Mouse (Mus musculus) cerebellum, postnatal 14 days (tissue): ENCODE measurements around the gene Erfe.

Experiments
- DNase-seq, 2 experiments: peaks; one replicate each; pipeline ENCODE4 v3.0.0; 2021; ENCODE audit warnings: mixed read lengths in 2 of 2

Gene Erfe

GRCm38 (mm10) chr1:91366215-91367108 lies at the start of gene Erfe:
TSS of gene Erfe (plus strand) at chr1:91366430.
- peak; percentile 53 to 75 for DNase-seq

DNA sequence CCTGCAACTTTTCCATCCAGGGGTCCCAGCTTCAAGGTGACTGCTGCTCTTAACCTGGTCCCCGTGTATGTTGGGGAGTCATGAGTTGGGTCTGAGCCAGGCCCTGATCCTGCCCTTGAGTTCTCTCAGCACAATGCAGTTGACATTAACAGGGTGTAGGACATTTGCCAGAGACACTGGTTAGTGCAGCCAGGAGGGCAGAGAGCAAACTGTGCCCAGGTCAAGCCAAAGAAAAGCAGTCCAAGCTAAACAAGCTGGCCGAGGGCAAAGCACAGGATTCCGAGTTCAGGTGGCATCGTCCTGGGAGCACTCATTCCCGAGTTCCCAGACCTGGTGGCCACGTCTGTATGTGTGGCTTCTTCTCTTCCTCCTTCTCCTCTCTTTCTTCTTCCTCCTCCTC lies 48.6 kb upstream of the Erfe start:
- no peak for DNase-seq

DNA sequence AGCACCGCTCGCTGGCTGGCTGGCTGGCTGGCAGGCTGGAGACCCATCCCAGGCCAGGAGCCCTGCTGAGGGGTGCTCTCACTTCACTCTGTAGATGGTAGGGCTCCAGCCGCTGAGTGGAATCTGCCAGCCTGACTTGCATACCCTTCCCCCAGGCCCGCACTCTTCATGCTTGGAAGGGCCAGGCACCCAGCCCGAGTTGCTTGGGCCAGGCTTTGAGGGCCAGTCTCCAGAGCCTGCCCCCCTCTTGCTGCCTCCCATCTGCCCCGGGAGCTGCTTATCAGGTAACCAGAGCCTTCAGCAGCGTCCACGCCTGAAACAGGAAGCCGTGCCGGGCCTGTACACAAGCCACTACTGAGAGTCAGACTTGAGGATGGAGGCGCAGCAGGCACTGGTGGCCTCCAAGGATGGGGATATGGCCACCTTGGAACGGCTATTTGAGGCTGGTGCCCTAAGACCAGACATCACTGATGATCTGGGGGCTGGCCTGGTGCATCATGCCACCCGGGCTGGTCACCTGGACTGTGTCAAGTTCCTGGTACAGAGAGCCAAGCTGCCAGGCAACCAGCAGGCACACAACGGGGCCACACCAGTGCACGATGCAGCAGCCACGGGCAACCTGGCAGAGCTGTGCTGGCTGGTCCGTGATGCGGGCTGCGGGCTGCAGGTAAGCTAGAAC lies 44.3 kb upstream of the Erfe start, which contains the start of gene Espnl:
Gene Espnl (plus strand): TSS at position 316 of the 679 bp plus-strand sequence.
- DNase-seq: peak; percentile 53 to 56

DNA sequence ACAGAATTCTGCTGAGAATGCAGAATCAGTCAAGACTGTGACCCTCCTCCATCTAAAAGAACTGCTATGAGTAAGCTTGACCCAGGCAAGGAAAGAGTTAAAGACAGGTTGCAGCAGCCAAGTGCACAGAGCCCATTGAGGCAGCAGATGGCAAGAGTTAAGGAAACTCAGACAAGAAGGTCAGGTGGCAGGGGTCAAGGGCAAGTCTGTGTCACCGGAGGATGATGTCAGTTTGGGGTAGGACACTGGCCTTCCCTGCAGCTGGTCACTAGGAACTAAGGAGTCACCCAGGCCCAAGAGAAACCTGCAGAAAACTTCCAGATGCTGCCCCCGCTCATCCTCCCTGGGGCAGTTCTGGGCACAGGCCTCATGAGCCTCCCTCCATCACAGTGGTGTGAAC lies 41.6 kb upstream of the Erfe start:
- DNase-seq: no peak

DNA sequence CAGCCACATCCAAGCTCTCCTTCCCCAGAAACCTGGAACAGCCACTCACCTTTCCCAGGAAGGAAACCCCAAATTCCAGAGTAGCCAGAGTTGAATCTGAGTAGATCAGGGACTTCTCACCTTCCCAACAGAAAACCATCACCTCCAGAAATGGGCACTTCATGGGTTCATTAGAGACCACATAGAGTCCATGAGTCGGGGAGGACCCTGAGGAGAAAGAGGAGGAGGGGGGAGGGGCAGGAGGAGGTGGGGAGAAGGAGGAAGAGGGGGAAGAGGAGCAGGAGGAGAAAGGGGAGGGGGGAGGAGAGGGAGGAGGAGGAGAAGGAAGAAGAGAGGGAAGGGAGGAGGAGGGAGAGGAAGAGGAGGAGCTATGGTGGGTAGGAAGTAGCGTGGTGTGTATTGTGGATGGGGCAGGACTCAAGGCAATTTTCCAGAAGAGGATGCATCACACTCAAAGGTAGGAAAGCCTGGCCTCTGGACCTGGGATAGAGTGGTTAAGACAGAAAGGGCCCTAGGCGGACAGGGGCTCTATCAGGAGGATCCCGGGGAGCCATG lies 40.7 kb upstream of the Erfe start:
- DNase-seq: no peak

DNA sequence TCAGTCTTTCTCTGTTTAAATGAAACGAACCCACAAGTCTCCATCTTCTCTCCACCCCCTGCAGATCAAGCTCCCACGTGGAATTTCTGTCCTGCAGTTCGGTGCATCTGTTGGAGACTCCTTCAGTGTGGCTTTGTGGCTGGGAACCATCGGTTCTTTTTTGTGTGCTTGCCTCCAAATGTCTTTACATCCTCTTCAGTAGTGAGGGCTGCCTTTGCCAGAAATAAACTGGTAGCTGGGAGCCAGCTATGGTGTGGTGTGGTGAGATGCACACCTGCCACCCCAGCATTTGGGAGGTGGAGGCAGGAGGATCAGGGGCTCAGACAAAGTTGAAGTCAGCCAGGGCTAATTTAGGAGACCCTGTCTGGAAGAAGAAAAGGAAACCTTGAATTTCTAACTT lies 34.1 kb upstream of the Erfe start:
- DNase-seq: no peak

DNA sequence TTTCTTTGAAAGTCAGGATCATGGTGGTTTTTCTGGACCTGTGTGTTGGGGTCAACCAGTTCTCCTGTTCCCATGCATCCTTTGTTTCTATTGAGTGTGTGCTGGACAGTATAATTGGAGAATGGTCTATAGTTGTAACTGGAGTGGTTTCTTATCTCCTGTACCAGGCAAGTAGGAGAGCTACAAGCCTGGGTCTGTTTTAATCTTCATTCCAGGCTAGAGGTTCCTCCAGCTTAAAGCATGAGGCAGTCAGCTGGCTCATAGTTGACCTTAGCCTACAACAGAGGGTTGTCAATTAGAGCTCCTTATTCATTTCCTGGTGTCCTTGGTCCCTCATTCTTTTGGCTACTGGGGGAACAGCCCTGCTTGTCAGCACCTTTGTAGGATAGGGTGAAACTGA lies 32.6 kb upstream of the Erfe start:
- no peak for DNase-seq

DNA sequence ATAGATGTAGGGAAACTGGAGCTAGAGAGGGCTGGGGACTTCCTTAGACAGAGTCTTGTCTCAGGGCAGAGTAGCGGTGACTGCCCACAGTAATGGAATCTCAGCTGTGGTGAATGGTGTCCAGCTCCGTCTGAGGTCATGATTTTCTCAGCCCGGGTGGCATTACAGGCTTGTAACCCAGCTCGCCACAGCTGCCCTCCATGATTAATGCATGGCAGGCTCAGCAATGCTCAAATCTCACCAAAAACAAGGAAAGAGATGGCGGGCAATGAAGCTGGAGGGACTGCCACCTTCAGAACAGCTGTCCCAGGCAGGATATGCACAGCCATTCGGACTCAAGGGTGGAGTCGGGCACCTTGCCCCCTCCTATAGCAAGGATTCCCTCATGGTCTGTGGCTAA lies 28.9 kb upstream of the Erfe start:
- DNase-seq: no peak

GRCm38 (mm10) chr1:91344001-91344400 lies 22.2 kb upstream of the Erfe start:
- peak; percentile 26 to 54 for DNase-seq

DNA sequence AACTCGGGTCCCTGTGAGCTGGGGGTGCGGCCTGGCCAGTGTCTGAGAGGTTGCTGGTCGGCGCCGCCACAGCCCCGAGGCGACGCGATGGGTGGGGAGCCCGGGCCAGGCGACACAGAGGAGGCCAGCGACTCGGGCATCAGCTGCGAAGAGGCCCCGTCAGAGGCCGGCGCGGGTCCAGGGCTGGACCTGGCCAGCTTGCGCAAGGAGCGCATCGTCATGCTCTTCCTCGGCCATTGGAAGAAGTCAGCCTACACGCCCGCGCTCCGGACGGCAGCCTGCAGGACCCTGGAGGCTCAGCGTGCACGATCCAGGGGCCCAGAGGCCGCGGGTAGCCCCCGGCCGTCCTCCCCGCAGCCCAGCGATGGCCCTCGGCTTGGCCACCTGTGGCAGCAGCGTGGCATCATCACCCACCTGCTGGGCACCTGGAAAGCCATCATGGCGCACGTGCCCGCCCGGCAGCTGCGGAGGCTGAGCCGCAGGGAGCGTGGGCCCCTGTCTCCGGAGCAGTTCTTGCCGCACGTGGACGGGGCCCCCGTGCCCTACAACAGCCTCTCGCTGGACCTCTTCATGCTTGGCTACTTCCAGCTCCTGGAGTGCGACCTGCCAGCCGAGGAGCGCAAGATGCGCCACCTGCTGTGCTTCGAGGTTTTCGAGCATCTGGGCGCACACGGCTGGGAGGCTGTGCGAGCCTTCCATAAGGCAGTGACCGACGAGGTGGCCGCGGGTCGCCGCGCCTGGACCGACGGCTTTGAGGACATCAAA lies 21.1 kb upstream of the Erfe start:
- peak; percentile 52 to 54 for DNase-seq

DNA sequence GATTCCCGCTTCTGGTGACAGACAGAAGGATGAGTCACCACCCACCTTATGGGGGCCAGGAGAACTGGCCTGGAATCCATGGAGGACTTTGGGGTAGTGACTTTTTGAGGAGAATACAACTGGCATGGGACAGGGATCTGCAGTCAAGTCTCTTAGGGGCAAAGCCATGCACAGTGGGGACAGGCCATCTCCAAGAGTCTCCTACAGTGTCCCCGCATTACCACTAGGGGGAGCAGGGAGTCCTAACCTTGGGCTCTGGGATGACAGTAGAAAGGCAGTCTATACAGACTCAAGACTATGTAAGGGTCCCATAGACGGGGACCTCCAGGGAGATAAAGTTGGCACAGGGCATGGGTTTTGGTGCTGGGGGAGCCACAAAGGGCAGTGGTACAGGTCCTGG lies 19.3 kb upstream of the Erfe start:
- DNase-seq: peak; percentile 79 to 81

GRCm38 (mm10) chr1:91350841-91351240 lies 15.4 kb upstream of the Erfe start, which contains the start of gene Klhl30:
TSS of gene Klhl30 (plus strand) at chr1:91351016.
- no peak for DNase-seq

GRCm38 (mm10) chr1:91351249-91351648 lies 15.0 kb upstream of the Erfe start:
- no peak for DNase-seq

GRCm38 (mm10) chr1:91352277-91352676 lies 14.0 kb upstream of the Erfe start:
- no peak for DNase-seq

- no peak for DNase-seq
Observed at GRCm38 (mm10) chr1:91356105-91356504, 10.1 kb upstream of the Erfe start.

GRCm38 (mm10) chr1:91362113-91362512 lies 4.1 kb upstream of the Erfe start:
- no peak for DNase-seq

GRCm38 (mm10) chr1:91364822-91365644 lies 1.2 kb upstream of the Erfe start:
- no peak for DNase-seq

DNA sequence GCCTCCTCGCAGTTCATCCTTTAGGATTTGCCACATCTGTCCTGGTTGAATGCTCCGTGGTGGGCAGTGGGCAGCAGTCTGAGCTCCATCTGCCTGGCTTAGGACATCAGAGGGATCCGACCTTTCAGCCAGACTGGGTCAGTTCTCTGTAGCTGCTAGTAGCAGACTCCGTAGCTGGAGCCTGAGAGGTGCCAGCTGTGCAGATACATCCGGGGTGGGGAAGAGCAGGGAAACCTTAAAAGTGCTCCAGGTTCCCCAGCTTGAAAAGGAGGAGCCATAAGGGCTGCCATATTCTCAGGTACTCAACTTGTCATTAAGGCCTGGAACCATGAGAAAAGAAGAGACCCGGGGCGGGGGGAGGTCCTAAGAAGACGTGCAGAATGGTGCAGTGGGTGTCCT lies 415 bp upstream of the Erfe start:
- DNase-seq: no peak

DNA sequence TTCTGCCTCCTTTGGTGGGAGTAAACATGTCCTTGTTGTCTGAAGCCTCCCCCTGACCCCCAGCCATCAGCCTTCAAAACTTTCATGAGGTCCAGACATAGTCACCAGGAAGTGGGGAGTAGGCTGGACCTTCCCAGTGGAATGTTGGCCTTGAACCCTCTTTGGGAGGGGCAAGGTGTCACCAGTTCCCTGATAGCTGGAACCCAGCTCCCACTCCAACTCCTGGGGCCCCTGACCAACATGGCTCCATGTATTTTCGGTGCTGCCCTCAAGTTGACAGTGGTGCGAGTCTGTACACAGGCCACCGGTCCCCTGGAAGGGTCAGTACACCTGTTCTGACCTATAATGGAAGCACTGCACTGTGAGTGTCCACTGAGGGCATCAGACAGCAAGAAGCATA lies 1.1 kb downstream of the Erfe start:
- no peak for DNase-seq

DNA sequence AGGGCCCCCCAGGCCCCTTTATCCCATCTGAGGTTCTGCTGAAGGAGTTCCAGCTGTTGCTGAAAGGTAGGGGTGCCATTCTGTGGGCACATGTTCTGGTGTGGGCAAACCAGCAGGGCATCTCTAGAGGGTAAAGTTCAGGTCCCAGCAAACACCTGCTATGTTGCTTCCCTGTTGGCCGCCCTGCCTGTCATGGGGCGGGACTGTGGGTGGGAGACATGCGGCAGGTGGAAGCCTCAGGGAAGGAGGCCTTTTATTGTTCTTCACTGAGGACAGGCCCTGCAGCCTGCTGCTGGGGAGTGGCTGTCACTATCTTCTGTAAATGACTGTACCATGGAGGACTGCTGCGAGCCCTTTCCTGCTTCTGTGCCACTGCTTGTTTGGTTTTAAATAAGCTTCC lies 3.2 kb downstream of the Erfe start:
- no peak for DNase-seq

GRCm38 (mm10) chr1:91370055-91370454 lies 3.8 kb downstream of the Erfe start:
- no peak for DNase-seq

GRCm38 (mm10) chr1:91373414-91373835 lies 7.2 kb downstream of the Erfe start:
- no peak for DNase-seq
